In the genomic region with DNA sequence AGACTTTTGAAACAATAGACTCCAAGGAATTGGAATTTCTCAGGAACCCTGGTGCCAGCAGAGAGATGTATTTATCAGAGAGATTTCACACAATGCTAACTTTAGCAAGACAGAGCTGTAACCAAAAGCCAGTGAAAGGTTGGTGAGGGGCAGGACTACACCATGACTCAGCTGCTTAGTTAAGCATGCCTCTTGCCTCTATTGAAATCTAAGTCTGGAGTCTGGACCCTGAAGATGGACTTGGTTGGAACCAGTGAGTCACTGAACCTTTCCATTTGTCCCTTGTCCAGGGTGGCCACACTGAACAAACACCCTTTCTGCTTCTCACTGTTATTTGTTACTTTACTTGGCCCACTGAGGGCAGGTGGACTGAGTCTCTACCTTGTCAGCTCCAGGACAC, we compare ENCODE assay signal across 27 mouse cellular contexts. TPM values are rescaled to one million over a fixed set of nuclear protein-coding genes. Genes with fewer than 3 reads are reported as not detected.
DNase-seq lines count a peak whose midpoint lies in the region; ATAC-seq and TF ChIP-seq lines count a peak whose summit lies in the region.
"Had no signal": no experiment of that assay in that cellular context is flagged by ENCODE, and none has a peak within 500 bp of the region (broad histone marks: within the 10 kb centered on the region; RNA-seq: fewer than 3 reads in every experiment).

No protein-coding gene starts in this region.

- H3K4me1 ChIP-seq in intestine, postnatal 0 days (replicated peaks; ENCODE audit: control insufficient read depth, insufficient read depth, low read length) = no peaks in the 10 kb centered on the region
- H3K4me1 ChIP-seq in intestine, embryonic 15.5 days (replicated peaks) = peaks cover 3% of the 10 kb centered on the region; the same call in 1 of the 2 replicates
- 0 out of 2 replicates have a peak, but pooled peaks cover 2% of the 10 kb centered on the region for H3K4me1 ChIP-seq in stomach, postnatal 0 days (replicated peaks; ENCODE audit: control insufficient read depth, insufficient read depth)
- peaks cover 15% of the 10 kb centered on the region for H3K4me1 ChIP-seq in hindbrain, embryonic 16.5 days (ENCODE audit: control insufficient read depth, insufficient read depth, low read depth, low read length)
- H3K4me1 ChIP-seq: liver, embryonic 13.5 days had no signal

- ATAC-seq in intestine, postnatal 0 days = 0 out of 2 replicates have a peak, but pooled peaks have one; percentile 33
- no peak for ATAC-seq in intestine, embryonic 15.5 days
- peak; percentile 51; the same call in 1 of the 2 replicates for ATAC-seq in stomach, postnatal 0 days (ENCODE audit: low FRiP score, low TSS enrichment)
- no peak for ATAC-seq in hindbrain, embryonic 16.5 days
- ATAC-seq: forebrain, embryonic 13.5 days; hindbrain, postnatal 0 days; midbrain, embryonic 13.5 days had no signal

- H3K27me3 ChIP-seq in intestine, postnatal 0 days (replicated peaks; ENCODE audit: control insufficient read depth, insufficient read depth, low read length) = no peaks in the 10 kb centered on the region
- H3K27me3 ChIP-seq in intestine, embryonic 15.5 days (replicated peaks) = no peaks in the 10 kb centered on the region
- no peaks in the 10 kb centered on the region for H3K27me3 ChIP-seq in stomach, postnatal 0 days (ENCODE audit: control insufficient read depth, insufficient read depth, low read length)
- no peaks in the 10 kb centered on the region for H3K27me3 ChIP-seq in hindbrain, embryonic 16.5 days (replicated peaks; ENCODE audit: control insufficient read depth, insufficient read depth, low read length)
- H3K27me3 ChIP-seq: forebrain, embryonic 13.5 days; heart, embryonic 12.5 days; limb, embryonic 12.5 days; liver, embryonic 13.5 days; megakaryocyte, embryonic 14.5 days; midbrain, embryonic 13.5 days; neural tube, embryonic 12.5 days had no signal

- no peaks in the 10 kb centered on the region for H3K9me3 ChIP-seq in intestine, postnatal 0 days (ENCODE audit: control insufficient read depth)
- no peaks in the 10 kb centered on the region for H3K9me3 ChIP-seq in intestine, embryonic 15.5 days
- no peaks in the 10 kb centered on the region for H3K9me3 ChIP-seq in stomach, postnatal 0 days (ENCODE audit: control insufficient read depth, low read length)
- H3K9me3 ChIP-seq in hindbrain, embryonic 16.5 days (ENCODE audit: control insufficient read depth, low read length) = no peaks in the 10 kb centered on the region
- H3K9me3 ChIP-seq: embryonic facial prominence, embryonic 10.5 days; forebrain, embryonic 13.5 days; heart, embryonic 12.5 days; hindbrain, embryonic 10.5 days; limb, embryonic 12.5 days; liver, embryonic 13.5 days; megakaryocyte, embryonic 14.5 days; midbrain, embryonic 13.5 days; neural tube, embryonic 12.5 days had no signal

- no peak overlapping the region for H3K9ac ChIP-seq in intestine, postnatal 0 days (ENCODE audit: low read depth, low read length)
- H3K9ac ChIP-seq in intestine, embryonic 15.5 days = no peak overlapping the region
- no peak overlapping the region for H3K9ac ChIP-seq in stomach, postnatal 0 days (ENCODE audit: low read length)
- no peak overlapping the region for H3K9ac ChIP-seq in hindbrain, embryonic 16.5 days (ENCODE audit: low read depth, low read length)
- H3K9ac ChIP-seq: forebrain, embryonic 13.5 days; heart, embryonic 12.5 days; limb, embryonic 12.5 days; liver, embryonic 13.5 days; lung, embryonic 14.5 days; midbrain, embryonic 13.5 days; neural tube, embryonic 12.5 days had no signal

- H3K4me3 ChIP-seq in intestine, postnatal 0 days (ENCODE audit: low read depth, low read length) = no peak overlapping the region
- no peak overlapping the region for H3K4me3 ChIP-seq in intestine, embryonic 15.5 days (replicated peaks)
- H3K4me3 ChIP-seq in stomach, postnatal 0 days (ENCODE audit: low read depth, low read length) = no peak overlapping the region
- no peak overlapping the region for H3K4me3 ChIP-seq in hindbrain, embryonic 16.5 days (ENCODE audit: low read length)
- H3K4me3 ChIP-seq: embryonic facial prominence, embryonic 10.5 days; forebrain, embryonic 13.5 days; heart, embryonic 12.5 days; hindbrain, embryonic 10.5 days; limb, embryonic 12.5 days; liver, embryonic 13.5 days; megakaryocyte, embryonic 14.5 days; midbrain, embryonic 13.5 days; neural tube, embryonic 12.5 days had no signal

- DNase-seq in 3T3-L1 (ENCODE audit: low read depth, low spot score) (peak; percentile 62), adipocyte (ENCODE audit: low spot score) (peak; percentile 33)
- DNase-seq in stomach, postnatal 0 days (ENCODE audit: low spot score) = no peak
- DNase-seq in retina, postnatal 1 day = no peak
- DNase-seq: adrenal gland, postnatal 36 days; cerebellum, adult 11 months; cerebellum, adult 9-11 months; heart, adult 11 months; heart, postnatal 10 days; kidney, adult 8-10 months; liver, embryonic 13.5 days; lung, embryonic 14.5 days; lung, postnatal 36 days; thymus, adult 2 months; thymus, postnatal 4 days had no signal

- H3K27ac ChIP-seq in intestine, postnatal 0 days (ENCODE audit: low read depth, low read length) = no peak overlapping the region
- H3K27ac ChIP-seq in intestine, embryonic 15.5 days = no peak overlapping the region
- no peak overlapping the region for H3K27ac ChIP-seq in stomach, postnatal 0 days (replicated peaks)
- no peak overlapping the region for H3K27ac ChIP-seq in hindbrain, embryonic 16.5 days (ENCODE audit: low read depth, low read length)
- H3K27ac ChIP-seq: embryonic facial prominence, embryonic 10.5 days; forebrain, embryonic 13.5 days; hindbrain, embryonic 10.5 days; hindbrain, postnatal 0 days; limb, embryonic 12.5 days; liver, embryonic 13.5 days; midbrain, embryonic 13.5 days; neural tube, embryonic 12.5 days had no signal

- H3K36me3 ChIP-seq in intestine, postnatal 0 days (ENCODE audit: control insufficient read depth, insufficient read depth) = no peaks in the 10 kb centered on the region
- no peaks in the 10 kb centered on the region for H3K36me3 ChIP-seq in intestine, embryonic 15.5 days
- no peaks in the 10 kb centered on the region for H3K36me3 ChIP-seq in stomach, postnatal 0 days (ENCODE audit: control insufficient read depth, insufficient read depth, low read length)
- no peaks in the 10 kb centered on the region for H3K36me3 ChIP-seq in hindbrain, embryonic 16.5 days (ENCODE audit: control insufficient read depth, insufficient read depth, low read length)
- H3K36me3 ChIP-seq: heart, embryonic 12.5 days; liver, embryonic 13.5 days; midbrain, embryonic 13.5 days; neural tube, embryonic 12.5 days had no signal

- no peak for TF ChIP-seq CTCF in intestine, postnatal 0 days (IDR thresholded peaks at IDR 0.05; ENCODE audit: low read depth)
- TF ChIP-seq CTCF in stomach, postnatal 0 days (IDR thresholded peaks at IDR 0.05; ENCODE audit: low read depth) = no peak

- H3K4me2 ChIP-seq in intestine, postnatal 0 days (replicated peaks; ENCODE audit: low read depth) = no peak overlapping the region
- no peak overlapping the region for H3K4me2 ChIP-seq in intestine, embryonic 15.5 days (replicated peaks)
- H3K4me2 ChIP-seq in stomach, postnatal 0 days (replicated peaks; ENCODE audit: low read depth) = no peak overlapping the region
- no peak overlapping the region for H3K4me2 ChIP-seq in hindbrain, embryonic 16.5 days (ENCODE audit: low read length)
- H3K4me2 ChIP-seq: forebrain, embryonic 13.5 days; heart, embryonic 12.5 days; limb, embryonic 12.5 days; liver, embryonic 13.5 days; lung, embryonic 14.5 days; midbrain, embryonic 13.5 days; neural tube, embryonic 12.5 days had no signal

- TF ChIP-seq EP300 in stomach, postnatal 0 days (optimal IDR thresholded peaks at IDR 0.05) = no peak

RNA-seq across cellular contexts. Expression of a gene that starts 26.4 kb away (rescaled TPM):
- 32.5 and 34.4 TPM in 2 replicates for polyA plus RNA-seq in intestine, postnatal 0 days (2015; fragmentation: Nextera tagmentation; extraction: Ambion mirVana)
- polyA plus RNA-seq in intestine, embryonic 15.5 days (2015; fragmentation: Nextera tagmentation; extraction: Ambion mirVana) = 48.7 and 56.1 TPM in 2 replicates
- 45.0 and 45.5 TPM in 2 replicates for polyA plus RNA-seq in stomach, postnatal 0 days (2015; fragmentation: Nextera tagmentation; extraction: Ambion mirVana)
- polyA plus RNA-seq in hindbrain, embryonic 16.5 days (2015; fragmentation: Nextera tagmentation; extraction: Ambion mirVana) = 72.2 and 75.8 TPM in 2 replicates

RNA-seq across cellular contexts. Expression of a gene that starts 58.6 kb away (rescaled TPM):
- 0.05 TPM in 1 of 2 replicates, not detected in the other for polyA plus RNA-seq in intestine, postnatal 0 days (2015; fragmentation: Nextera tagmentation; extraction: Ambion mirVana)
- polyA plus RNA-seq in intestine, embryonic 15.5 days (2015; fragmentation: Nextera tagmentation; extraction: Ambion mirVana) = 0.13 and 0.15 TPM in 2 replicates
- 0.05 TPM in 1 of 2 replicates, not detected in the other for polyA plus RNA-seq in stomach, postnatal 0 days (2015; fragmentation: Nextera tagmentation; extraction: Ambion mirVana)
- polyA plus RNA-seq in hindbrain, embryonic 16.5 days (2015; fragmentation: Nextera tagmentation; extraction: Ambion mirVana) = 1.5 and 1.7 TPM in 2 replicates
- polyA plus RNA-seq: hindbrain, embryonic 10.5 days; limb, embryonic 12.5 days; liver, embryonic 13.5 days; lung, embryonic 14.5 days; thymus, adult 2 months had no signal

Comparison
In these comparisons a context has a peak if more than half of its experiments do, and no peak if none do; other contexts are left out.
1. ATAC-seq: peak in intestine, postnatal 0 days (single experiment) and stomach, postnatal 0 days (single experiment); none in intestine, embryonic 15.5 days (single experiment) and hindbrain, embryonic 16.5 days (single experiment).
2. DNase-seq: peak in 3T3-L1 (single experiment) and adipocyte (single experiment); none in stomach, postnatal 0 days (single experiment) and retina, postnatal 1 day (single experiment).